Mouse (Mus musculus) testis, adult 2 months (tissue): ENCODE measurements at regions not wholly inside any gene's neighbourhood (a gene's known extent, or its start where the extent isn't known, plus 50 kb on each side); places are given as distances from the start of the nearest gene placed in this dataset.

Experiments
- CTCF ChIP-seq: fragments of 200-500 bp; IDR thresholded peaks from 2 replicates; pipeline ENCODE4 v1.5.1; 2012; ENCODE audit warnings: low read depth, mild to moderate bottlenecking, inconsistent platforms, low read length, moderate library complexity; ENCODE audit not compliant: control insufficient read depth, insufficient read depth, insufficient replicate concordance
- POLR2A ChIP-seq: fragments of 200-500 bp; IDR thresholded peaks from 2 replicates; pipeline ENCODE4 v1.6.1; 2012; ENCODE audit warnings: low read depth, mild to moderate bottlenecking, inconsistent platforms, low read length, moderate library complexity; ENCODE audit not compliant: control insufficient read depth

DNA sequence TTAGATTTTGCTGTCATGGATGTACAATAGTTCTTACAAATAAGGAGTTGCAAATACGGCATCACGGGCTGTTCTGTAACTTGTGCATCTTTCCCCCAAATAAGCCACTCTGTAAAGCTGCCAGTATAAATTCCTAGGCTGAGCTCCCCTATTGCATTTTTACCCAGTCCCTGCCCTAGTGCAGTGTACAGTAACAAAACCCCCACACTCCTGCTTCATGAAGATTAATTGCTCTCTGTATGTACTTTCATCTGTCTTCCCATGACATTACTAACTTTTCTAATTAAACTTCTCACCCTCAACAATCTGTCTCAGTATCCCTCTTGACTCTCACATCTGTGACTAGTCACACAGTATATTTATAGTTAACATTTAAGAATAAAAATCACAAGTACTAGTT lies 73.4 kb downstream of the Tm4sf1 start:
- TF ChIP-seq CTCF (no peak), POLR2A (no peak)
